Mouse (Mus musculus) ES-E14 (cell line): ENCODE measurements at regions not wholly inside any gene's neighbourhood (a gene's known extent, or its start where the extent isn't known, plus 50 kb on each side); places are given as distances from the start of the nearest gene placed in this dataset.

Source experiments
- CHD2 ChIP-seq: IDR thresholded peaks from 2 replicates; pipeline ENCODE4 v1.6.1; 2014; ENCODE audit warnings: mild to moderate bottlenecking, low read depth, low read length, inconsistent platforms
- MAFK ChIP-seq: IDR thresholded peaks from 2 replicates; pipeline ENCODE4 v1.6.1; 2014; ENCODE audit warnings: mild to moderate bottlenecking, low read depth, low read length, inconsistent platforms; ENCODE audit not compliant: insufficient read depth
- ZC3H11A ChIP-seq: IDR thresholded peaks from 2 replicates; pipeline ENCODE4 v1.6.1; 2012; ENCODE audit warnings: low read depth, mild to moderate bottlenecking, inconsistent platforms, low read length, borderline replicate concordance
- ZNF384 ChIP-seq: IDR thresholded peaks from 2 replicates; pipeline ENCODE4 v1.6.1; 2012; ENCODE audit warnings: low read depth, low read length, inconsistent platforms

DNA sequence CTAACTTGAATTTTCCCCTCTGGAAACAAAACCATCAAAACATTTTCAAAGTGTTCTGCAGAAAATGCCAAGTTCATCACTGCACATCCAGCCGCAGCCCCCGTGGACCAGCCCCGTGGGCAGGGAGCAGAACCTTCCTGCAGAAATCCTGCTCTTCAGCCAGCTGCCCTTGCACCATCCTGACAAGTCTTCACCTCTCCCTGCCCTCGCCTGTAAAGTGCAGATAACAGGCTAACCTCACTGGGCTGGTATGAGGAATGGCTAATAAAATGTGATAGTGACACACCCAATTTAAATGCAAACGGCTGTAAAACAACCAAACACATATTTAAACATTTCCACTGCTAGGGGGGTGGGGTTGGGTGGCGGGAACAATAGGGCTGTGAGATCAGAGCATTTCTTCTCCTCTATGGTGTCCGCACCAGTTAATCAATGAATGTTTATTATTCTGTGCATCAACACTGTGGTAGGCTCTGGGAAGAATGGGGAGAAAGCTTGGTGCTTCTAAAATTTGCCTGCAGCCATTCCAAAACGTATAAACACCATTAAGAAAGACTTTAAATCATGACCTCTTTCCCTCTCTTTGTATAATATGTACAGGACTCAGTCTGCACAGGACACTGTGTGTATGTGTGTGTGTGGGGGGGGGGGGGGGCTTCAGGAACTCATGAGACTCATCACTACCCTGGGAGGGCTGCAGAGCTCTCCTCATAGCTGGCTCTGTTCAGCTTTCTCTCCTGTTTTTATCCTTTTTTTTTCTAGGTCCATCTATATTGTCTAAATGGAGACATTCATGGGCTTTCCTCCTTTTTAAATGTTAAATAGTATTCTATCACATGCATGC, 215.1 kb upstream of the Klf3 start:
- TF ChIP-seq MAFK = no peak
- TF ChIP-seq ZNF384 = no peak
- TF ChIP-seq ZC3H11A = no peak
- no peak for TF ChIP-seq CHD2
